Mouse (Mus musculus) intestine, postnatal 0 days (tissue): ENCODE measurements around the gene R3hdm4. TPM values are rescaled to one million over a fixed set of nuclear protein-coding genes. Genes with fewer than 3 reads are reported as not detected.

Source experiments
- ATAC-seq: fragments of 200-750 bp; cut with Nextera tagmentation; 2 replicates; pipeline ENCODE4 v1.8.0; 2017; ENCODE audit warnings: mild to moderate bottlenecking, moderate TSS enrichment, moderate library complexity
- H3K27ac ChIP-seq: fragments of 300-500 bp; sonication (generic); 2 replicates; pipeline ENCODE4 v1.5.1; 2014; ENCODE audit warnings: mild to moderate bottlenecking, low read depth, low read length, moderate library complexity
- H3K27me3 ChIP-seq: fragments of 300-500 bp; sonication (generic); replicated peaks from 2 replicates; pipeline ENCODE4 v1.6.1; 2014; ENCODE audit warnings: low read length, mixed read lengths; ENCODE audit not compliant: control insufficient read depth, insufficient read depth
- H3K36me3 ChIP-seq: fragments of 300-500 bp; sonication (generic); 2 replicates; pipeline ENCODE4 v1.6.1; 2014; ENCODE audit warnings: mild to moderate bottlenecking, moderate library complexity; ENCODE audit not compliant: control insufficient read depth, insufficient read depth
- H3K4me1 ChIP-seq: fragments of 300-500 bp; sonication (generic); replicated peaks from 2 replicates; pipeline ENCODE4 v1.6.1; 2014; ENCODE audit warnings: antibody characterized with exemption, low read length, mixed read lengths; ENCODE audit not compliant: control insufficient read depth, insufficient read depth
- H3K4me2 ChIP-seq: fragments of 300-500 bp; sonication (generic); replicated peaks from 2 replicates; pipeline ENCODE4 v1.6.1; 2014; ENCODE audit warnings: low read depth, mild to moderate bottlenecking, moderate library complexity
- H3K4me3 ChIP-seq: fragments of 300-500 bp; sonication (generic); 2 replicates; pipeline ENCODE4 v1.5.1; 2014; ENCODE audit warnings: low read depth, low read length
- H3K9ac ChIP-seq: fragments of 300-500 bp; sonication (generic); 2 replicates; pipeline ENCODE4 v1.6.1; 2014; ENCODE audit warnings: mild to moderate bottlenecking, low read depth, low read length
- H3K9me3 ChIP-seq: fragments of 300-500 bp; sonication (generic); 2 replicates; pipeline ENCODE4 v1.6.1; 2016; ENCODE audit warnings: mixed run types; ENCODE audit not compliant: control insufficient read depth
- CTCF ChIP-seq: sonication (generic); IDR thresholded peaks from 2 replicates; pipeline ENCODE4 v1.5.1; 2016; ENCODE audit warnings: low read depth, mild to moderate bottlenecking, control low read depth, antibody characterized with exemption, moderate library complexity
- WGBS: fragments of 180-500 bp; shearing (Covaris S2); extraction: QIAGEN DNeasy Blood & Tissue Kit; methylation state at CpG from one replicate; pipeline ENCODE4 v1.1.7; 2014; 5-methylcytosine and 5-hydroxymethylcytosine counted together
- polyA plus RNA-seq: library from polyadenylated mRNA; unstranded; fragments of >200 nt; fragmentation: Nextera tagmentation; extraction: Ambion mirVana; gene quantifications from 2 replicates; pipeline ENCODE4 v1.2.1, GENCODE M21; 2015

Gene R3hdm4
- polyA plus RNA-seq, 1 experiment from 2014 or later, result 62.0 TPM

DNA sequence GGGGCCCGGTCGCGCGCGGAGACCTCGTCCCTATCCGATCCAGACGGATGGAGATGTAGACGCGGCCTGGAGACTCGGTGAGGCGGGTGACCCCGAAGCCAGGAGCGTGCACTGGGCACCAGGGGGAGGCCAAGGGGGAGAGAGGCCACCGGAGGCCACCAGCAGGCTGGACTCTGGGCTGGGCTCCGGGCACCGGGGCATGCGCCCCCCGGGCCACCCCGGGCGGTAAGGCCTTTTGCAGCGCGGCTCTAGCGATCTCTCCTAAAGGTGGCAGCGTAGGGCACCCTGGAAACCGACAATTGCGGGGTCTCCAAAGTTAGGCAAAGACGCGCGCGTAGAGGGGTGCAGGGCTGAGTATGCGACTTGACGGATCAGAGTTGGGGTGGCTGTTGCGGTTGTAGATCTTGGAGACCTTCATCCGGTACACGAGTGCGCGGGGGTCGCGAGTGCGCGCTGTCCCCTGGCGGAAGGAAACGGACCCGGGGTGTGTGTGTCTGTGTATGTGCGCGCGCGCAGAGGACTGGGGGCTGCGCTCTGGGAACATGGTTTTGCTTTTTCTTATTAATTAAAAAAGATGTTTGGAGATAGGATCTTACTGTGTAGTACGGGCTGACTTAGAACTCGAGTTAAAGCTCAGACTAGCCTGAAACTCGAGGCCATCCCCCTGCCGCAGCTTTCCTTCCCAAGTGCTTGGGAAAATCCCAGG is 6.5 kb upstream of the R3hdm4 start:
- no peaks in the 10 kb centered on the region for H3K9me3 ChIP-seq
- peak overlapping the region; percentile 98 for H3K4me3 ChIP-seq
- H3K4me1 ChIP-seq, result peaks cover 6% of the 10 kb centered on the region; the same call in 1 of the 2 replicates
- peak; percentile 26 for ATAC-seq
- TF ChIP-seq CTCF, result peak; percentile 50
- peak overlapping the region; percentile 92 for H3K27ac ChIP-seq
- peak overlapping the region; percentile 91 for H3K9ac ChIP-seq
- peak overlapping the region; percentile 90 for H3K4me2 ChIP-seq
- H3K36me3 ChIP-seq, result peaks cover 22% of the 10 kb centered on the region
- H3K27me3 ChIP-seq, result peaks cover under 1% of the 10 kb centered on the region; the same call in 1 of the 2 replicates
- WGBS, result under 1% methylated on average over 54 of the region's 54 CpGs

- TF ChIP-seq CTCF, result 0 out of 2 replicates have a peak, but pooled peaks have one; percentile 0
- H3K4me2 ChIP-seq, result peak within 1 kb of the TSS; percentile 90
Observed at GRCm38 (mm10) chr10:79926491-79927323, 5.7 kb upstream of the R3hdm4 start, which contains the start of gene Arid3a. Gene Arid3a, plus strand, starts transcription at chr10:79927043.

GRCm38 (mm10) chr10:79925785-79926490 is 4.9 kb upstream of the R3hdm4 start:
- H3K9me3 ChIP-seq, result no peaks in the 10 kb centered on the region
- H3K27ac ChIP-seq, result peak overlapping the region; percentile 92
- WGBS, result 5% methylated on average over 15 of the region's 15 CpGs
- peaks cover 7% of the 10 kb centered on the region; the same call in 1 of the 2 replicates for H3K4me1 ChIP-seq
- peak overlapping the region; percentile 91 for H3K9ac ChIP-seq
- peak overlapping the region; percentile 90 for H3K4me2 ChIP-seq
- peaks cover 13% of the 10 kb centered on the region for H3K27me3 ChIP-seq
- no peak; the same call in 1 of the 2 replicates for ATAC-seq
- 0 out of 2 replicates have a peak, but pooled peaks have one; percentile 1 for TF ChIP-seq CTCF
- peaks cover 10% of the 10 kb centered on the region for H3K36me3 ChIP-seq
- H3K4me3 ChIP-seq, result peak overlapping the region; percentile 98

More at GRCm38 (mm10) chr10:79926491-79927323, 5.7 kb upstream of the R3hdm4 start, which contains the start of gene Arid3a:
- WGBS, result under 1% methylated on average over 63 of the region's 63 CpGs
- no peaks in the 10 kb centered on the region for H3K9me3 ChIP-seq
- H3K27ac ChIP-seq, result peak within 1 kb of the TSS; percentile 92
- H3K27me3 ChIP-seq, result peaks cover 8% of the 10 kb centered on the region
- peak within 1 kb of the TSS; percentile 91 for H3K9ac ChIP-seq
- H3K4me1 ChIP-seq, result peaks cover 4% of the 10 kb centered on the region; the same call in 1 of the 2 replicates
- peak; percentile 79 for ATAC-seq
- H3K36me3 ChIP-seq, result peaks cover 17% of the 10 kb centered on the region
- peak within 1 kb of the TSS; percentile 98 for H3K4me3 ChIP-seq

DNA sequence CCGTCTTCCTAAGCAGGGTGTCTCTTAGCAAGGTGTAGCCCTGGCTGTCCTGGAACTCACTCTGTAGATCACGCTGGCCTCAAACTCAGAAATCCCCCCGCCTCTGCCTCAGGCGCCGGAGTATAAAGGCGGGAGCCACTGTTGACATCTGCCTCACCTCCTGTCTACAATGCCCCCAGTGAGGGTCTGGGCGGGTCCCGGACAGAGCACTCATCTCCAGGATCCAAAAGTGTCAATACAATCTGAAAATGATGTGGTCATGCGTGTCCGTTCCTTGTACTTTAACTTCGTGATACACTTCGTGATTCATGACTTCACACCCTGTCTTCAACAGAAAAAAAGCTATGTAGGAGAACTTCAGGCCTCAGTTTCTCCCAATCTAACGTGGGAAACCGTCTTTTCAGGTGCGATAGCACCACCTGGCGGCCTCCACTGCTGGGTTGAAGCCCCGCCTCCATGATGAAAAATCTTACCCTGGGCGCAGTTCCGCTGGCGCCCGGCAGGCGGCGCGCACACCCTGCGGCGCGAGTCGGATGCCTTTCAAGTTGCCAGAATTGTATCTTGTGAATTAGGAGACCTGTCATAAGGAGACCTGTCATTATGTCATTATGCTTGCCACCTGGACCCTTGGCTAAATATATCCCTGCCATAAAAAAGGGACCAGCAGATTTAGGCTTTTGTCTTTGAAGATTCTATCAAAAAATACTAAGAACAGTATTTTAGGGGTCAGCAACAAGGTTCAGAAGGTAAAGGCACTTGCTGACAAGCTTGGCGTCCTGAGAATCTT is 4.2 kb upstream of the R3hdm4 start:
- Histone ChIP-seq H3K4me3 (no peak overlapping the region), H3K36me3 (peaks cover 2% of the 10 kb centered on the region; the same call in 1 of the 2 replicates), H3K27me3 (peaks cover 21% of the 10 kb centered on the region), H3K4me2 (peak overlapping the region; percentile 90), H3K9ac (no peak overlapping the region), H3K4me1 (peaks cover 7% of the 10 kb centered on the region; the same call in 1 of the 2 replicates), H3K9me3 (no peaks in the 10 kb centered on the region), H3K27ac (0 out of 2 replicates have a peak overlapping the region, but pooled peaks have one; percentile 92)
- TF ChIP-seq CTCF, result peak; percentile 100
- WGBS, result 11% methylated on average over 29 of the region's 29 CpGs
- ATAC-seq, result no peak

DNA sequence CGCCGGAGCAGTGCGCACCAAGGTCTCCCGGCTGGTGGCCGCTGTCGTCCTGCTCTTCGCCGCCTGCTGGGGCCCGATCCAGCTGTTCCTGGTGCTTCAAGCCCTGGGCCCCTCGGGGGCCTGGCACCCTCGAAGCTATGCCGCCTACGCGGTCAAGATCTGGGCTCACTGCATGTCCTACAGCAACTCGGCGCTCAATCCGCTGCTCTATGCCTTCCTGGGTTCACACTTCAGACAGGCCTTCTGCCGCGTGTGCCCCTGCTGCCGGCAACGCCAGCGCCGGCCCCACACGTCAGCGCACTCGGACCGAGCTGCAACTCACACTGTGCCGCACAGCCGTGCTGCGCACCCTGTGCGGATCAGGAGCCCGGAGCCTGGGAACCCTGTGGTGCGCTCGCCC is 564 bp upstream of the R3hdm4 start:
- no peak for ATAC-seq
- no peaks in the 10 kb centered on the region for H3K9me3 ChIP-seq
- no peak for TF ChIP-seq CTCF
- peaks cover 38% of the 10 kb centered on the region for H3K27me3 ChIP-seq
- H3K27ac ChIP-seq, result no peak overlapping the region
- 0 out of 2 replicates have a peak, but pooled peaks cover 3% of the 10 kb centered on the region for H3K4me1 ChIP-seq
- H3K4me3 ChIP-seq, result peak overlapping the region; percentile 13
- 7% methylated on average over 33 of the region's 34 CpGs for whole genome bisulfite sequencing
- H3K9ac ChIP-seq, result no peak overlapping the region
- H3K36me3 ChIP-seq, result no peaks in the 10 kb centered on the region; the same call in 1 of the 2 replicates
- H3K4me2 ChIP-seq, result peak overlapping the region; percentile 59
